ENCODE assay signal across 25 mouse cellular contexts in the genomic region with DNA sequence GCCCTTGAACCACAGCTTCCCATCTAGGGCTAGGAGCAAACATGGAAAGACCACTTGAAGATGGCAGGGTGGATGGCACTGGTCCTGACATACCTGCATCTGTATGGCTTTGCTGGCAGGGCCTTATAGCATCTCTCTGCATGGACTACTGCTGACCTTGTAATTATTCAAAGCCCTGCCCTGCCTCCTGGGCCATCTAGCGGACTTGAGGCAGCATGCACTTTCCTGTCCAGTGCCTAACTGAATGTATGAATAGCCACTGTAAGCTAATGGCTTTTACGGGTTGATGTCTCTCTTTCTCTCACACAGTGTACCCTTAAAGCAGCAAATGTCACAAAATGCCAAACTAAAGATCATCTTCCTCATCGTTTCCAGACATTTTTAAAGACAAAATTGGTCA.
DNase-seq lines count a peak whose midpoint lies in the region; ATAC-seq and TF ChIP-seq lines count a peak whose summit lies in the region.
"Had no signal": no experiment of that assay in that cellular context is flagged by ENCODE, and none has a peak within 500 bp of the region (broad histone marks: within the 10 kb centered on the region; RNA-seq: fewer than 3 reads in every experiment).

No protein-coding gene starts in this region.

- no peak for TF ChIP-seq EP300 in lung, postnatal 0 days (IDR thresholded peaks at IDR 0.05)

- DNase-seq in lung, postnatal 0 days (ENCODE audit: low spot score) = no peak
- DNase-seq in lung, postnatal 4 days = no peak
- peak; percentile 31 for DNase-seq in brain, embryonic 14.5 days (ENCODE audit: low read depth)
- peak; percentile 34 for DNase-seq in retina, embryonic 14.5 days (ENCODE audit: low spot score)
- DNase-seq: adrenal gland, postnatal 25 days; B cell, adult 2 months; cerebellum, adult 18-20 months; gastrocnemius, postnatal 25 days; heart, adult 11 months; heart, postnatal 4 days; kidney, adult 2 months; kidney, postnatal 10 days; right cerebral cortex, postnatal 25 days had no signal

- no peak overlapping the region for H3K4me2 ChIP-seq in intestine, postnatal 0 days (replicated peaks; ENCODE audit: low read depth)
- H3K4me2 ChIP-seq in intestine, embryonic 15.5 days (replicated peaks) = no peak overlapping the region
- no peak overlapping the region for H3K4me2 ChIP-seq in lung, postnatal 0 days (replicated peaks; ENCODE audit: low read depth, low read length)
- H3K4me2 ChIP-seq: embryonic facial prominence, embryonic 15.5 days; forebrain, embryonic 13.5 days; heart, embryonic 15.5 days; hindbrain, embryonic 13.5 days; liver, embryonic 15.5 days; neural tube, embryonic 12.5 days; stomach, embryonic 15.5 days had no signal

- ATAC-seq in intestine, postnatal 0 days = no peak
- no peak for ATAC-seq in intestine, embryonic 15.5 days
- no peak for ATAC-seq in lung, postnatal 0 days
- ATAC-seq: forebrain, embryonic 13.5 days; inflammation-experienced regulatory T-cells, adult 6 months had no signal

- H3K9ac ChIP-seq in intestine, postnatal 0 days (ENCODE audit: low read depth, low read length) = no peak overlapping the region
- H3K9ac ChIP-seq in intestine, embryonic 15.5 days = no peak overlapping the region
- no peak overlapping the region for H3K9ac ChIP-seq in lung, postnatal 0 days (replicated peaks; ENCODE audit: low read depth)
- H3K9ac ChIP-seq: embryonic facial prominence, embryonic 15.5 days; forebrain, embryonic 13.5 days; heart, embryonic 15.5 days; hindbrain, embryonic 13.5 days; liver, embryonic 15.5 days; neural tube, embryonic 12.5 days; stomach, embryonic 15.5 days had no signal

- no peaks in the 10 kb centered on the region for H3K9me3 ChIP-seq in intestine, postnatal 0 days (ENCODE audit: control insufficient read depth)
- H3K9me3 ChIP-seq in intestine, embryonic 15.5 days = no peaks in the 10 kb centered on the region
- no peaks in the 10 kb centered on the region for H3K9me3 ChIP-seq in lung, postnatal 0 days (ENCODE audit: low read length)
- H3K9me3 ChIP-seq: embryonic facial prominence, embryonic 10.5 days; embryonic facial prominence, embryonic 15.5 days; forebrain, embryonic 13.5 days; heart, embryonic 10.5 days; heart, embryonic 15.5 days; hindbrain, embryonic 13.5 days; liver, embryonic 15.5 days; neural tube, embryonic 12.5 days; stomach, embryonic 15.5 days had no signal

- no peaks in the 10 kb centered on the region for H3K27me3 ChIP-seq in intestine, postnatal 0 days (replicated peaks; ENCODE audit: control insufficient read depth, insufficient read depth, low read length)
- no peaks in the 10 kb centered on the region for H3K27me3 ChIP-seq in intestine, embryonic 15.5 days (replicated peaks)
- H3K27me3 ChIP-seq in lung, postnatal 0 days (replicated peaks; ENCODE audit: insufficient read depth, low read length) = no peaks in the 10 kb centered on the region
- H3K27me3 ChIP-seq: embryonic facial prominence, embryonic 15.5 days; forebrain, embryonic 13.5 days; heart, embryonic 15.5 days; hindbrain, embryonic 13.5 days; liver, embryonic 15.5 days; neural tube, embryonic 12.5 days; stomach, embryonic 15.5 days had no signal

- H3K27ac ChIP-seq in intestine, postnatal 0 days (ENCODE audit: low read depth, low read length) = no peak overlapping the region
- H3K27ac ChIP-seq in intestine, embryonic 15.5 days = no peak overlapping the region
- H3K27ac ChIP-seq in lung, postnatal 0 days (ENCODE audit: low read length) = no peak overlapping the region
- H3K27ac ChIP-seq: embryonic facial prominence, embryonic 10.5 days; embryonic facial prominence, embryonic 15.5 days; forebrain, embryonic 13.5 days; heart, embryonic 10.5 days; heart, embryonic 15.5 days; hindbrain, embryonic 13.5 days; liver, embryonic 15.5 days; neural tube, embryonic 12.5 days; stomach, embryonic 15.5 days had no signal

- TF ChIP-seq POLR2A in brain, embryonic 14.5 days (IDR thresholded peaks at IDR 0.05; ENCODE audit: borderline replicate concordance, extremely low read depth, insufficient read depth, insufficient read length, poor library complexity, severe bottlenecking) = no peak

- peak; percentile 47 for TF ChIP-seq CTCF in intestine, postnatal 0 days (IDR thresholded peaks at IDR 0.05; ENCODE audit: low read depth)
- TF ChIP-seq CTCF in lung, postnatal 0 days (IDR thresholded peaks at IDR 0.05) = peak; percentile 29
- peak; percentile 36; the same call in 1 of the 2 replicates for TF ChIP-seq CTCF in brain, embryonic 14.5 days (IDR thresholded peaks at IDR 0.05; ENCODE audit: borderline replicate concordance, extremely low read depth, insufficient read depth, insufficient read length)

- no peaks in the 10 kb centered on the region for H3K4me1 ChIP-seq in intestine, postnatal 0 days (replicated peaks; ENCODE audit: control insufficient read depth, insufficient read depth, low read length)
- H3K4me1 ChIP-seq in intestine, embryonic 15.5 days (replicated peaks) = no peaks in the 10 kb centered on the region
- no peaks in the 10 kb centered on the region for H3K4me1 ChIP-seq in lung, postnatal 0 days (ENCODE audit: insufficient read depth, low read depth, low read length)
- H3K4me1 ChIP-seq: heart, embryonic 15.5 days; liver, embryonic 15.5 days; neural tube, embryonic 12.5 days; stomach, embryonic 15.5 days had no signal

- H3K4me3 ChIP-seq in intestine, postnatal 0 days (ENCODE audit: low read depth, low read length) = no peak overlapping the region
- no peak overlapping the region for H3K4me3 ChIP-seq in intestine, embryonic 15.5 days (replicated peaks)
- no peak overlapping the region for H3K4me3 ChIP-seq in lung, postnatal 0 days (ENCODE audit: low read depth, low read length)
- H3K4me3 ChIP-seq: embryonic facial prominence, embryonic 10.5 days; embryonic facial prominence, embryonic 15.5 days; forebrain, embryonic 13.5 days; heart, embryonic 10.5 days; heart, embryonic 15.5 days; hindbrain, embryonic 13.5 days; liver, embryonic 15.5 days; neural tube, embryonic 12.5 days; stomach, embryonic 15.5 days had no signal

- no peaks in the 10 kb centered on the region for H3K36me3 ChIP-seq in intestine, postnatal 0 days (ENCODE audit: control insufficient read depth, insufficient read depth)
- H3K36me3 ChIP-seq in intestine, embryonic 15.5 days = no peaks in the 10 kb centered on the region
- H3K36me3 ChIP-seq in lung, postnatal 0 days (ENCODE audit: insufficient read depth, low read length) = no peaks in the 10 kb centered on the region
- H3K36me3 ChIP-seq: embryonic facial prominence, embryonic 10.5 days; embryonic facial prominence, embryonic 15.5 days; heart, embryonic 10.5 days; heart, embryonic 15.5 days; hindbrain, embryonic 13.5 days; liver, embryonic 15.5 days; neural tube, embryonic 12.5 days; stomach, embryonic 15.5 days had no signal

- 82% methylated on average over 3 of the region's 3 CpGs for WGBS in intestine, postnatal 0 days
- WGBS in intestine, embryonic 15.5 days = 72% methylated on average over 3 of the region's 3 CpGs
- 74% methylated on average over 3 of the region's 3 CpGs for WGBS in lung, postnatal 0 days

Comparison
In these comparisons a context has a peak if more than half of its experiments do, and no peak if none do; other contexts are left out.
1. DNase-seq: peak in brain, embryonic 14.5 days (single experiment) and retina, embryonic 14.5 days (single experiment); none in lung, postnatal 0 days (single experiment) and lung, postnatal 4 days (0 of 2).
2. Peak in every context shown above with its lines, with median percentiles within 50 percentile points of each other: CTCF ChIP-seq.